Mouse (Mus musculus) liver, embryonic 12.5 days (tissue): ENCODE measurements around the gene Agpat1. TPM values are rescaled to one million over a fixed set of nuclear protein-coding genes. Genes with fewer than 3 reads are reported as not detected.

Source experiments
- ATAC-seq: fragments of 200-750 bp; cut with Nextera tagmentation; 2 replicates; pipeline ENCODE4 v1.8.0; 2017; ENCODE audit warnings: moderate number of reproducible peaks, mild to moderate bottlenecking, moderate library complexity
- H3K27ac ChIP-seq: fragments of 300-500 bp; sonication (generic); 2 replicates; pipeline ENCODE4 v1.5.1; 2016; ENCODE audit warnings: mild to moderate bottlenecking
- H3K27me3 ChIP-seq: fragments of 300-500 bp; sonication (generic); replicated peaks from 2 replicates; pipeline ENCODE4 v1.6.1; 2016; ENCODE audit warnings: mild to moderate bottlenecking, moderate library complexity
- H3K36me3 ChIP-seq: fragments of 300-500 bp; sonication (generic); 2 replicates; pipeline ENCODE4 v1.6.1; 2016; ENCODE audit warnings: mild to moderate bottlenecking, moderate library complexity
- H3K4me1 ChIP-seq: fragments of 300-500 bp; sonication (generic); 2 replicates; pipeline ENCODE4 v1.6.1; 2016
- H3K4me2 ChIP-seq: fragments of 300-500 bp; sonication (generic); 2 replicates; pipeline ENCODE4 v1.6.1; 2016; ENCODE audit warnings: mild to moderate bottlenecking, moderate library complexity
- H3K4me3 ChIP-seq: fragments of 300-500 bp; sonication (generic); 2 replicates; pipeline ENCODE4 v1.5.1; 2016; ENCODE audit warnings: mild to moderate bottlenecking, moderate library complexity
- H3K9ac ChIP-seq: fragments of 300-500 bp; sonication (generic); 2 replicates; pipeline ENCODE4 v1.6.1; 2016; ENCODE audit warnings: mild to moderate bottlenecking, moderate library complexity
- H3K9me3 ChIP-seq: fragments of 300-500 bp; sonication (generic); replicated peaks from 2 replicates; pipeline ENCODE4 v1.6.1; 2016; ENCODE audit warnings: mild to moderate bottlenecking, moderate library complexity
- WGBS: fragments of 180-500 bp; shearing (Covaris S2); methylation state at CpG from one replicate; pipeline ENCODE4 v1.1.7; 2016; ENCODE audit not compliant: insufficient replicate concordance; 5-methylcytosine and 5-hydroxymethylcytosine counted together
- polyA plus RNA-seq: library from polyadenylated mRNA; unstranded; fragments of >200 nt; fragmentation: Nextera tagmentation; extraction: Ambion mirVana; gene quantifications from 2 replicates; pipeline ENCODE4 v1.2.1, GENCODE M21; 2016

Gene Agpat1
- polyA plus RNA-seq, 1 experiment from 2014 or later = 31.7 TPM

- no peak overlapping the region for H3K4me3 ChIP-seq
- H3K27me3 ChIP-seq = peaks cover 7% of the 10 kb centered on the region
- H3K9me3 ChIP-seq = no peaks in the 10 kb centered on the region
- peaks cover 17% of the 10 kb centered on the region for H3K4me1 ChIP-seq
- 77% methylated on average over 10 of the region's 10 CpGs for WGBS
- H3K36me3 ChIP-seq = peaks cover 68% of the 10 kb centered on the region
- no peak overlapping the region for H3K9ac ChIP-seq
- no peak for ATAC-seq
- H3K27ac ChIP-seq = no peak overlapping the region
- H3K4me2 ChIP-seq = no peak overlapping the region
Measured at GRCm38 (mm10) chr17:34652546-34652945, 48.5 kb downstream of the Agpat1 start.

GRCm38 (mm10) chr17:34652985-34653384, 48.9 kb downstream of the Agpat1 start:
- H3K36me3 ChIP-seq = peaks cover 68% of the 10 kb centered on the region
- peaks cover 11% of the 10 kb centered on the region for H3K27me3 ChIP-seq
- no peak overlapping the region for H3K4me2 ChIP-seq
- no peak for ATAC-seq
- no peak overlapping the region for H3K4me3 ChIP-seq
- H3K4me1 ChIP-seq = peaks cover 13% of the 10 kb centered on the region
- H3K27ac ChIP-seq = no peak overlapping the region
- 83% methylated on average over 8 of the region's 8 CpGs for WGBS
- no peak overlapping the region for H3K9ac ChIP-seq
- H3K9me3 ChIP-seq = no peaks in the 10 kb centered on the region

- H3K4me3 ChIP-seq = no peak overlapping the region
- H3K4me1 ChIP-seq = peaks cover 8% of the 10 kb centered on the region; the same call in 1 of the 2 replicates
- H3K36me3 ChIP-seq = peaks cover 62% of the 10 kb centered on the region
- WGBS = 55% methylated on average over 9 of the region's 9 CpGs
- H3K4me2 ChIP-seq = no peak overlapping the region
- ATAC-seq = no peak
- H3K27ac ChIP-seq = no peak overlapping the region
- H3K9ac ChIP-seq = no peak overlapping the region
- H3K27me3 ChIP-seq = peaks cover 19% of the 10 kb centered on the region
- no peaks in the 10 kb centered on the region for H3K9me3 ChIP-seq
Measured at GRCm38 (mm10) chr17:34653746-34654285, 49.8 kb downstream of the Agpat1 start.

- Histone ChIP-seq H3K4me2 (no peak overlapping the region), H3K27me3 (peaks cover 24% of the 10 kb centered on the region), H3K9me3 (no peaks in the 10 kb centered on the region), H3K9ac (no peak overlapping the region), H3K27ac (no peak overlapping the region), H3K4me3 (no peak overlapping the region), H3K4me1 (peaks cover 8% of the 10 kb centered on the region; the same call in 1 of the 2 replicates), H3K36me3 (peaks cover 57% of the 10 kb centered on the region)
- 83% methylated on average over 13 of the region's 13 CpGs for WGBS
- no peak for ATAC-seq
Measured at GRCm38 (mm10) chr17:34654392-34654791, 50.3 kb downstream of the Agpat1 start.

DNA sequence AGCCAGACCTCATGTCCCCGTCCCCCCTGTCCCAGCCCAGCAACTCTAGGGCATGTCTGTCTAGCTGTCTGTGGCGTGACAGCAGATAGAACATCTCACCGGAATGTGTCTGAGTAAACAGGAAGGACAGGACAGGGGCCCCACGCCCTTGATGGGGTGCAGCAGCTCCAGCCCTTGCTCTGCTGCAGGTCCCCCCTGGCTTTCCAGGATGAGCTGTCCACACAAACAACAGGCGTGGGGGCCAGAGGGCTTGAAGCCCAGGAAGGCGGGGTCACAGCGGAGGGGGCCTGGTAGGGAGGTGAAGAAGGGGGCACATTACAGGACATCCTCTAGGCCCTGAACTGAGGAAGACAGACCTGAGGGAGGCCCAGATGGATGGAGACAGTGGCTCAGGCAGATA, 51.1 kb downstream of the Agpat1 start:
- H3K27me3 ChIP-seq = peaks cover 32% of the 10 kb centered on the region
- no peak overlapping the region for H3K27ac ChIP-seq
- 0 out of 2 replicates have a peak, but pooled peaks have one; percentile 7 for ATAC-seq
- H3K9me3 ChIP-seq = no peaks in the 10 kb centered on the region
- peaks cover 8% of the 10 kb centered on the region; the same call in 1 of the 2 replicates for H3K4me1 ChIP-seq
- no peak overlapping the region for H3K4me2 ChIP-seq
- 60% methylated on average over 7 of the region's 7 CpGs for WGBS
- no peak overlapping the region for H3K4me3 ChIP-seq
- no peak overlapping the region for H3K9ac ChIP-seq
- peaks cover 49% of the 10 kb centered on the region for H3K36me3 ChIP-seq

- WGBS = 71% methylated on average over 4 of the region's 4 CpGs
- peaks cover 11% of the 10 kb centered on the region; the same call in 1 of the 2 replicates for H3K4me1 ChIP-seq
- peaks cover 36% of the 10 kb centered on the region for H3K27me3 ChIP-seq
- peaks cover 45% of the 10 kb centered on the region for H3K36me3 ChIP-seq
- no peak overlapping the region for H3K4me2 ChIP-seq
- peak; percentile 31; the same call in 1 of the 2 replicates for ATAC-seq
- no peaks in the 10 kb centered on the region for H3K9me3 ChIP-seq
- no peak overlapping the region for H3K27ac ChIP-seq
- H3K4me3 ChIP-seq = no peak overlapping the region
- H3K9ac ChIP-seq = no peak overlapping the region
Measured at GRCm38 (mm10) chr17:34655581-34655991, 51.5 kb downstream of the Agpat1 start.

- Histone ChIP-seq H3K4me1 (peaks cover 21% of the 10 kb centered on the region; the same call in 1 of the 2 replicates), H3K36me3 (peaks cover 34% of the 10 kb centered on the region), H3K9ac (no peak overlapping the region), H3K4me2 (no peak overlapping the region), H3K4me3 (no peak overlapping the region), H3K27me3 (peaks cover 47% of the 10 kb centered on the region), H3K9me3 (no peaks in the 10 kb centered on the region), H3K27ac (no peak overlapping the region)
- ATAC-seq = no peak
- 56% methylated on average over 8 of the region's 8 CpGs for WGBS
Measured at GRCm38 (mm10) chr17:34656666-34657065, 52.6 kb downstream of the Agpat1 start.

- peaks cover 28% of the 10 kb centered on the region for H3K36me3 ChIP-seq
- WGBS = 27% methylated on average over 2 of the region's 2 CpGs
- H3K4me1 ChIP-seq = peaks cover 22% of the 10 kb centered on the region; the same call in 1 of the 2 replicates
- H3K27ac ChIP-seq = no peak overlapping the region
- H3K4me2 ChIP-seq = no peak overlapping the region
- ATAC-seq = no peak
- H3K9me3 ChIP-seq = no peaks in the 10 kb centered on the region
- H3K27me3 ChIP-seq = peaks cover 48% of the 10 kb centered on the region
- no peak overlapping the region for H3K4me3 ChIP-seq
- no peak overlapping the region for H3K9ac ChIP-seq
Measured at GRCm38 (mm10) chr17:34657271-34657670, 53.2 kb downstream of the Agpat1 start.

- 23% methylated on average over 2 of the region's 2 CpGs for WGBS
- H3K4me2 ChIP-seq = no peak overlapping the region
- no peak for ATAC-seq
- no peaks in the 10 kb centered on the region for H3K9me3 ChIP-seq
- H3K36me3 ChIP-seq = peaks cover 19% of the 10 kb centered on the region
- peaks cover 22% of the 10 kb centered on the region; the same call in 1 of the 2 replicates for H3K4me1 ChIP-seq
- H3K27ac ChIP-seq = no peak overlapping the region
- H3K27me3 ChIP-seq = peaks cover 56% of the 10 kb centered on the region
- no peak overlapping the region for H3K9ac ChIP-seq
- H3K4me3 ChIP-seq = no peak overlapping the region
Measured at GRCm38 (mm10) chr17:34658145-34658544, 54.1 kb downstream of the Agpat1 start.

GRCm38 (mm10) chr17:34658591-34658990, 54.5 kb downstream of the Agpat1 start:
- no peak overlapping the region for H3K4me2 ChIP-seq
- peaks cover 22% of the 10 kb centered on the region; the same call in 1 of the 2 replicates for H3K4me1 ChIP-seq
- peaks cover 61% of the 10 kb centered on the region for H3K27me3 ChIP-seq
- no peak overlapping the region for H3K27ac ChIP-seq
- no peak for ATAC-seq
- 58% methylated on average over 3 of the region's 3 CpGs for WGBS
- no peak overlapping the region; the same call in 1 of the 2 replicates for H3K9ac ChIP-seq
- H3K4me3 ChIP-seq = no peak overlapping the region
- H3K9me3 ChIP-seq = no peaks in the 10 kb centered on the region
- peaks cover 15% of the 10 kb centered on the region for H3K36me3 ChIP-seq

DNA sequence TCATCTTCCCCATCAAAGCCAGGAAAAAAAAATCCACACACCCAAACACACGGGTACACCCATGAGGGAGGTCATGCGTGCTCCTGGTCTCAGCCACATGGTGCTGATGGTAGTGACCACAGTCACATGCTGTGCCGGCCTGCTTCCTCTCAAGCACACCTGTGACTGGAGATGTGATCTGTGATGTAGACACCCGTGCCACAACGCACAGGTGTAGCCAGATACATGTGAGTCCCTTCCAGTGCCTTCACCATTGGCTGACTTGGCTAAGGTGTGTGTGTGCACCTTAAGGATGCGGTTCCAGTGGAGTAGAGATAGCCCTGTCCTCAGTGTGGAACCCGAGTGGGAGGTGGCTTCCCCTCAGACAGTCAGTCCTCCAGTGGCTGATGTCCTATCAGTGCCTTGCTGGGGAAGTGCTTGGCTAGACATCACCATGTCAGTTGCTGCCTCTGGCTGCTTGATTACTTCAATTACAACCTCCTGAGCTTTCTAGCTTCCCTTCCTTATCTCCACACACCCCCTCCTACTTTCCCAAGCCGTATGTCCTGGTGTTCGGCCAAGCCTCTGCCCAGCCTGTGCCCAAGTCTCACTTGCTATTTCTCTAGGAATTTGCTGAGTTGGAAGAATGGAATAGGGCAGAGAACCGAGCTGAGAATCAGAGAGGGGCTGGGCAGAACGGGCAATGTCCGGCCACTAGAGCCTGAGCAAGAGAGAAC, 55.3 kb downstream of the Agpat1 start:
- 37% methylated on average over 12 of the region's 12 CpGs for WGBS
- no peak for ATAC-seq
- H3K27me3 ChIP-seq = peaks cover 66% of the 10 kb centered on the region
- H3K9me3 ChIP-seq = no peaks in the 10 kb centered on the region
- peaks cover 22% of the 10 kb centered on the region; the same call in 1 of the 2 replicates for H3K4me1 ChIP-seq
- H3K4me2 ChIP-seq = no peak overlapping the region
- peaks cover 7% of the 10 kb centered on the region; the same call in 1 of the 2 replicates for H3K36me3 ChIP-seq
- no peak overlapping the region for H3K27ac ChIP-seq
- no peak overlapping the region for H3K4me3 ChIP-seq
- H3K9ac ChIP-seq = no peak overlapping the region

- no peak overlapping the region for H3K27ac ChIP-seq
- WGBS = 49% methylated on average over 3 of the region's 3 CpGs
- H3K9ac ChIP-seq = no peak overlapping the region
- no peaks in the 10 kb centered on the region for H3K9me3 ChIP-seq
- ATAC-seq = no peak
- H3K27me3 ChIP-seq = peaks cover 71% of the 10 kb centered on the region
- H3K4me2 ChIP-seq = no peak overlapping the region
- H3K36me3 ChIP-seq = 0 out of 2 replicates have a peak, but pooled peaks cover 3% of the 10 kb centered on the region
- H3K4me3 ChIP-seq = no peak overlapping the region
- H3K4me1 ChIP-seq = peaks cover 22% of the 10 kb centered on the region; the same call in 1 of the 2 replicates
Measured at GRCm38 (mm10) chr17:34659897-34660214, 55.8 kb downstream of the Agpat1 start.
